Mouse (Mus musculus) olfactory bulb, adult 2 months (tissue): ENCODE measurements around the gene Bdkrb2. TPM values are rescaled to one million over a fixed set of nuclear protein-coding genes. Genes with fewer than 3 reads are reported as not detected.

ENCODE experiments used
- H3K27ac ChIP-seq: fragments of 200-500 bp; 2 replicates; pipeline ENCODE4 v1.5.1; 2012; ENCODE audit warnings: low read depth, low read length; ENCODE audit not compliant: insufficient read depth
- H3K4me1 ChIP-seq: fragments of 200-500 bp; 2 replicates; pipeline ENCODE4 v1.6.1; 2012; ENCODE audit warnings: low read length; ENCODE audit not compliant: control insufficient read depth, insufficient read depth
- H3K4me3 ChIP-seq: fragments of 200-500 bp; 2 replicates; pipeline ENCODE4 v1.5.1; 2012; ENCODE audit warnings: mild to moderate bottlenecking, low read depth, low read length, moderate library complexity; ENCODE audit not compliant: insufficient read depth
- CTCF ChIP-seq: fragments of 200-500 bp; IDR thresholded peaks from 2 replicates; pipeline ENCODE4 v1.5.1; 2012; ENCODE audit warnings: low read depth, mild to moderate bottlenecking, low read length, moderate library complexity; ENCODE audit not compliant: insufficient read depth
- POLR2A ChIP-seq: fragments of 200-500 bp; IDR thresholded peaks from 2 replicates; pipeline ENCODE4 v1.6.1; 2012; ENCODE audit warnings: mild to moderate bottlenecking, low read depth, low read length, moderate library complexity; ENCODE audit not compliant: insufficient read depth
- WGBS: fragments of 180-500 bp; shearing (Covaris S2); methylation state at CpG from one replicate; pipeline ENCODE4 v1.1.7; 2018; 5-methylcytosine and 5-hydroxymethylcytosine counted together
- polyA plus RNA-seq: library from polyadenylated mRNA; stranded (reverse); fragments of >200 nt; gene quantifications from 2 replicates; pipeline ENCODE4 v1.2.4, GENCODE M21; 2012; ENCODE audit warnings: low replicate concordance; ENCODE audit not compliant: missing spikeins, insufficient read depth, insufficient read length

Gene Bdkrb2
- polyA plus RNA-seq, 1 experiment: not detected

- no peak for TF ChIP-seq CTCF
- no peak for TF ChIP-seq POLR2A
- Histone ChIP-seq H3K27ac (no peak overlapping the region), H3K4me3 (no peak overlapping the region), H3K4me1 (peaks cover 5% of the 10 kb centered on the region; the same call in 1 of the 2 replicates)
- 78% methylated on average over 8 of the region's 8 CpGs for WGBS
Measured at GRCm38 (mm10) chr12:105531724-105532371, 31.2 kb upstream of the Bdkrb2 start.

DNA sequence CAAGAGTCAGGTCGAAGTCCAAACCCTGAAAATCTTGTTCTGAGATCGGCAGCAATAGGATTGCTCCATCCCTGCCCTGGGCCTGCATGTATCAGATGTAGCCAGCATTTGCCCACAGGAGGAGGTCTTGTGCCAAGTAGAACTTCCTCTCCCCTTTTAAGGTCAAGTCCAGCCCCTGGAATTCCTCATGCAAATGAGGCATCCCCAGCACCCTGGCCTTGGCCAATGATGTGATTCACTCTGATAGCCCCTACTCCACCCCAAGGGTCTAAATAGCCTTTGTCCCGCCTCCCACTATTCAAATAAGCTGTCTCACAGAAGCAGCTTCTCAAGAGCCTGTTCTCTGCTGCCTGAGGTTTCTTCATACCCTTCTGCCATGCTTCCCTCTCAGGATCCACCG, 28.2 kb upstream of the Bdkrb2 start:
- Histone ChIP-seq H3K4me3 (no peak overlapping the region), H3K27ac (no peak overlapping the region), H3K4me1 (0 out of 2 replicates have a peak, but pooled peaks cover 4% of the 10 kb centered on the region)
- WGBS: 96% methylated on average over 4 of the region's 4 CpGs
- TF ChIP-seq POLR2A: no peak
- TF ChIP-seq CTCF: no peak

DNA sequence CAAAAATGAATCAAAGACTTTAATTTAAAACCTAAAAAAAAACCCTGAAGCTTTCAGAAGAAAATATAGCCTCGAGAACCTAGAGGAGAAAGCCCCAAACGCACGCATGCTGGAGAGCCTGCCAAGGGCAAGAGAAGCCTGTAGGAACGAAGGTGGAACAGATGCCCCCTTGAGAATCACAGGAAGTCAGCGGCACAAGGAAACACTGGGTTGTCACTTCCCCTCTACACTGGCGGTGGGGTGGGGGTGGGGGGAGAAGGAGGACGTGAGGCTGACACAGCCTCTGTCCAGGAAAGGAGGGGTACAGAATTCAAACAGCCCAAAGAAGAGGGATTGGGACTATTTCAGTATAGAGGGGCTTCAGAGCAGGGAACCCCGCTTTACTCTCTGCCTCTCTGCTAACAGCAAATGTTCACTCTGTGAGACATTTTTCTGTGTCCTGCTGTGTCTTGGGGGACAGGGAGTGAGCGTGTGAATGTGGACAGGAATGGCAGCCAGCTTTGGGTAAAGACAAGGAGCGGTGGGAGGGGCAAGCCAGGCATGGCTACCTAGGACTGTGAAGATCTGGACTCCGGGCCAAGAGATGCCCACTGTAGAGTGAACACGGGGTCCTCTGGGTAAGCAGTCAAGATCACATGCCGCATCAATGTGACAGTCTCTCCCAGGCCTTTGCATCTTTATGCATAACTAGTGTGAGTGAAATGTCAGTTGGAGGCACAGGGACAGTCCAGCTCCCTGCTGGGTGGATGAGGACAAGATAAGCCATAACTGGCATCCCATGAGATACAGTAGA, 26.9 kb upstream of the Bdkrb2 start:
- Histone ChIP-seq H3K4me1 (0 out of 2 replicates have a peak, but pooled peaks cover 4% of the 10 kb centered on the region), H3K27ac (no peak overlapping the region), H3K4me3 (no peak overlapping the region)
- no peak for TF ChIP-seq CTCF
- no peak for TF ChIP-seq POLR2A
- WGBS: 77% methylated on average over 13 of the region's 13 CpGs

GRCm38 (mm10) chr12:105537162-105537561, 25.9 kb upstream of the Bdkrb2 start:
- WGBS: 61% methylated on average over 5 of the region's 5 CpGs
- Histone ChIP-seq H3K27ac (no peak overlapping the region), H3K4me1 (0 out of 2 replicates have a peak, but pooled peaks cover 4% of the 10 kb centered on the region), H3K4me3 (no peak overlapping the region)
- no peak for TF ChIP-seq CTCF
- TF ChIP-seq POLR2A: no peak

DNA sequence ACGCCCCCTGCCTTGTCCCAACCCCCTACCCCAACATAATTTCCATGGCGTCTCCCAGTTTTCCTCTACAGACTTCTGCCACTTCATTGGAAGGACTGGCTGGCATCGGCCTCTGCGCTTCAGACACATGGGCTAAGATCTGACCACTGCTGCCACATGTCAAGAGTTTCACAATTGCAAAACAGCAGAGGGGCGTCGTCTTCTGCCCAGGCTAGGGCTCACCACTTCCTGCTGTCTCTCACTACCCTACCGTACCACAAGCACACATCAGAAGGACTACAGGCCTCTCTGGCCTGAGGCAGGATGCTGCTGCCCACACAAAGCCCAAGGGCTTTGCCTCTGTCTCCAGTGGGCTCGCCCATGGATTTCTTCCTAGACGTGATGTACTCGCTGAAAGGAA, 23.4 kb upstream of the Bdkrb2 start:
- H3K27ac ChIP-seq: no peak overlapping the region
- H3K4me1 ChIP-seq: 0 out of 2 replicates have a peak, but pooled peaks cover 4% of the 10 kb centered on the region
- H3K4me3 ChIP-seq: no peak overlapping the region
- WGBS: 95% methylated on average over 10 of the region's 10 CpGs
- TF ChIP-seq POLR2A: no peak
- no peak for TF ChIP-seq CTCF

GRCm38 (mm10) chr12:105541590-105542402, 21.2 kb upstream of the Bdkrb2 start:
- TF ChIP-seq CTCF (no peak), POLR2A (no peak)

DNA sequence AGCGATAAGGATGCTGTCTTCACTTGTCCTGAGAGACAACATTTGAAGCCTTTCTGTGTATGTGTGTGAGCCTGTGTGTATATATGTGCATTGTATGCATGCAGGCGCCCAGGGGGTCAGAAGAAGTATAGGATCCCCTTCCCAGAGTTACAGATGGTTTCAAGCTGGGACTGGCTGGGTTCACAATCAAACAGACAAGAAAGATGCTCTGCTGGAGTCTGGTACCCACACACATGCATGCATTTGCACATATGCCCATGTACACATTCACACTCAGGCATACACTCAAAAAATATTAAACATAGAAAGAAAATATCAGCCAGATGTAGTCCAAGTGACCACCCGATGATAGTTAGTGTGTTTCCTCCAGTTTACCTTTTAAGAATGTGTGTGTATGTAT, 20.5 kb upstream of the Bdkrb2 start:
- H3K4me3 ChIP-seq: no peak overlapping the region
- no peak overlapping the region for H3K27ac ChIP-seq
- peaks cover 2% of the 10 kb centered on the region; the same call in 1 of the 2 replicates for H3K4me1 ChIP-seq
- TF ChIP-seq CTCF (no peak), POLR2A (no peak)
- 92% methylated on average over 3 of the region's 3 CpGs for WGBS

More at GRCm38 (mm10) chr12:105541590-105542402, 21.2 kb upstream of the Bdkrb2 start:
- H3K4me3 ChIP-seq: no peak overlapping the region
- H3K27ac ChIP-seq: no peak overlapping the region
- WGBS: 76% methylated on average over 12 of the region's 12 CpGs
- 0 out of 2 replicates have a peak, but pooled peaks cover 3% of the 10 kb centered on the region for H3K4me1 ChIP-seq

DNA sequence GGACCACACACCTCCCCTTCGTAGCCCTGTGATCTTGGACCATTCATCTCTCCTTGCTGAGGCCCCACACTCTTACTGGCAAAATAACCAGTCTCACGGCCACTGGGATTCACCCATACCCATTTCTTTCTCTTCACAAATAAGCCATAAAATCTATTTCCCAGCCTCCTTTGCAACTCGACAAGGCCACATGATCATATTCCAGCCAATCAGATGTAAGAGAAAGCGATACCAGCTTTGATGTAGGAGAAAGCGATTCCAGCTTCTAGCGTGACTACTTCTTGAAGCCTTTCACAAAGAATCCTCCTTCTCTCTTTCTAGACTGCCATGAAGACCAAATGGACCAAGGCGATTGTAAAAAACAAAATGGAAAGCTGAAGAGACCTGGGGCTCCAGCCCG, 19.9 kb upstream of the Bdkrb2 start:
- no peak overlapping the region for H3K27ac ChIP-seq
- peaks cover 3% of the 10 kb centered on the region; the same call in 1 of the 2 replicates for H3K4me1 ChIP-seq
- no peak for TF ChIP-seq POLR2A
- no peak for TF ChIP-seq CTCF
- 90% methylated on average over 8 of the region's 8 CpGs for WGBS
- H3K4me3 ChIP-seq: no peak overlapping the region
